Mouse (Mus musculus) NIH3T3 (cell line): ENCODE data around the gene Ebpl.
"Not testable (repeated sequence)": the region's sequence is repeated elsewhere in the genome, so short reads cannot be mapped to it uniquely, and the experiment has no call there.

ENCODE experiments used
- DNase-seq: peaks from one replicate; pipeline ENCODE4 v3.0.0-alpha.2; 2012; ENCODE audit warnings: low read depth

Gene Ebpl

DNA sequence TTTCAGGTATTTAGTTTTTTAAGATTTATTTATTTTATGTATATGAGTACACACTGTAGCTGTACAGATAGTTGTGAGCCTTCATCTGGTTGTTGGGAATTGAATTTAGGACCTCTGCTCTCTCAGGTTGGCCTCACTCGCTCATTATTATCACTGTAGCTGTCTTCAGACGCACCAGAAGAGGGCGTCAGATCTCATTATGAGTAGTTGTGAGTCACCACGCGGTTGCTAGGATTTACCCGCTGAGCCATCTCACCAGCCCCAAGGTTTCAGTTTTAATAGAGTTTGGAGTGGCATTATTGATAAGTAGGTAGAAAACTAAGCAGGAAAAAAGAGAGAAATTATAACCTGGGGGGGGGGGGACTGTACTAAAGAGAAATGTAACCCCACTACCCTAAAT lies 33.2 kb downstream of the Ebpl start:
- not testable (repeated sequence) for DNase-seq

DNA sequence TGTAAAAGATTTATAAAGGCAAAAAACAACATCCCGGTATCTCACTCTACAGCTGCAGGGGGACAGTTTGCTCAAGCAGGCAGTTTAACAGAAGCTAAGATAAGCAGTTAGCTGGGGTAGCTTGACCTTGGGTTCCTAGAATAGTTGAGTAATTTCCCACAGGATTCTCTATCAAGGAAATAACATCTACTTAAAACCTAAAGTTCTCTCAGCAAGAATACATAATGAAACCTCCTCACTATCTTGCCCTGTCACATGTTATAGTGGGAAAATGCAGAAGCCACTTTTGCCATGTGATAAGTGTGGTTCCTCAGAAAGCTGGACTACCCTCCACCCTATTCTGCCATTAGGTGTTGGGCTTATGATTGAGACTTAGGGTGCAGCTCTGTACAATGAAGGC lies 37.5 kb downstream of the Ebpl start:
- DNase-seq, result no peak

DNA sequence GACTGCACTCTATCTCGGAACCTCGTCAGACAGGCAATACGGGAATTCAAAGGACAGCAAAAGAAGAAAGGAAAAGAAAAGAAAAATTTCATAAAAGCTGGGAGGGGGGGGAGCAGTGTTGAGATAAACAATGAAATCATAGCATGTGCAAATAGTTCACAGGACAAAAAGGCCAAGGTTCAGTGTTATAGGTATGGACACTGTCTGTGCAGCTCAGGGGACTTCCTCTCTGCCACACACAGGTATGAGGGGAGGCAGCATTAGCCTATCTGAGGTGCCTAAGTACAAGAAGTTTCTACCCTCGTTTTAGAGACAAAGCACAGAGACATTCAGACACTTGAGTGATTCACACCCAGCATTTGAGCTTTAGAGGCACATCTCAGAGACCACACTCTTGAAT lies 39.0 kb downstream of the Ebpl start:
- DNase-seq, result no peak

DNA sequence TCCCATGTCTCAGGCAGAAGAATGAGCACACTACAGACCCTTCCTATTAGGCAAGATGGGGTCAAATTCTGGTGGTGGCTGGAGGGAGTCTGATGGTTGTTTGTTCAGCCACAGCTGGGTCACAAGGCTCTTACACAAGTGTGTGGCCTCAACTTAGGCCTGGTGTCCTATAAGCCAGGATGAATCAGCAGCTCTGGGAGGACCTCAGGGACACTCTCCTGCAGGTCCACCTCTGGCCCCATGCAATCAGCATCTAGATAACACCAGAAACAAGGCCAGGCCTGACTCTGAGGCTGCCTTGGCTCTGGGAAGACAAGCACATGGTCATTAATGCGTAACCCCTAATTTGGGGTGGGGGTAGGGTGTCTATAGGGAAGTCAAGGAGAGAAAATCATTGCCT lies 39.5 kb downstream of the Ebpl start:
- no peak for DNase-seq

DNA sequence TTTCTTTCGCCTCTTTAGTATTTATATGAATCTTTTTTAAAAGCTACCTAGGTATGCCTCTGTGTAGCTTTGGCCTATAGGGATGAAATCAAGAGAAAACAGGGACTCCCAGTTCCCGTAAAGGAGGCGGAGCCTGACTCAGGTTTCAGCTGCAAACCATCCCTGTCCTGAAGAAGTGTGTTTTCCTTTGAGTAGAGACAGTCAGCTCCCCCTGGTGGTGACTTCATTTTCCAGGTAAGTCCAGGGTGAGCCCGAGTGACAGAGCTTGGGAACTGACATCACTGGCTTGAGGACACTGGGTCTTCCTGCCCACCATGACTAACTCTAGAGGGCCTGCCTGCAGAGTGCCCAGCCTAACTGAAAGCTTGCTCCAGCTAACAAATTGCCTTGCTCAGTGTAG lies 43.4 kb downstream of the Ebpl start:
- peak; percentile 74 for DNase-seq

DNA sequence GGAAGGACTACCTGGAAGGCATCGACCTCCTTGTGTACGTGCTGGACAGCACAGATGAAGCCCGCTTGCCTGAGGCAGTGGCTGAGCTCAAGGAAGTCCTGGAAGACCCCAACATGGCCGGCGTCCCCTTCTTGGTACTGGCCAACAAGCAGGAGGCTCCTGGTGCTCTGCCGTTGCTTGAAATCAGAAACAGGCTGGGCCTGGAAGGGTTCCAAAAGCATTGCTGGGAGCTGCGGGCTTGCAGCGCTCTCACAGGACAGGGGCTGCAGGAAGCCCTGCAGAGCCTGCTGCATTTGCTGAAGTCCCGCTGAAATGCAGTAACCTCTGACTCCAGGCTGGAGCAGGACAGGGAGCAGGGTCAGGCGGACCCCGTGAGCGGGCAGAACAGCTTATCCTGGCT lies 49.3 kb downstream of the Ebpl start:
- peak; percentile 53 for DNase-seq

DNA sequence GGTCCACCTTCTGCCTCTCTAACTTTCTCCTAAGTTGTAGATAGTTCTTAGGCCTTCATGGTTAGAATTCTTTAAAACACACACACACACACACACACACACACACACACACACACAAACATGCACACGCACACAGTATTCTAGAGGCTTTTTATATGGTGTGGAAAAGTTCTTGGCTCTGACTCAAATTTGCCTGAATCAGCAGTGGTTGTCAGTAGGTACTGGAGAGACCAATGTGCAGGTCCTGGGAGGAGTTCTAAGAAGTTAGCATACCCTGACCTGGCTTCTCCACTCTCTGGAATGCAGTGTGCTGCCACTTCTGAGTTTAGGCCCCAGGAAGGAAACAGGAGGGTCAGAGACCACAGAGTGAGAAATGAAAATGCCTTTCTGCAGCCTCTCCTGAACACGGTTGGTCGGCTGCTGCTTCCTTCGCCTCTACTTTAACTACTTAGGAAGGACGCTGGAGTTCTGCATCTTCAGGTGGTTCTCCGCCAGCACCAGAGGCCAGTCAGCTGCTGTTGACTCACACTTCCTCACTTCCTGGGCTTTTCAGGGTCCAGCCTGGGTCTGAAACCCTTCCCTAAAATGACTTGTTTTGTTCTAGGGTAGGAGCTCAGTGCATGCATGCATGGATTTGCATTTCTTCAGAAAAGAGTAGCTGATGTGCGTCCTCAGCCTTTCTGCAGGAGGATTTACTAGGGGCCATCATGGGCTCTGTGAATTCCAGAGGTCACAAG lies 50.0 kb downstream of the Ebpl start:
- peak; percentile 57 for DNase-seq

DNA sequence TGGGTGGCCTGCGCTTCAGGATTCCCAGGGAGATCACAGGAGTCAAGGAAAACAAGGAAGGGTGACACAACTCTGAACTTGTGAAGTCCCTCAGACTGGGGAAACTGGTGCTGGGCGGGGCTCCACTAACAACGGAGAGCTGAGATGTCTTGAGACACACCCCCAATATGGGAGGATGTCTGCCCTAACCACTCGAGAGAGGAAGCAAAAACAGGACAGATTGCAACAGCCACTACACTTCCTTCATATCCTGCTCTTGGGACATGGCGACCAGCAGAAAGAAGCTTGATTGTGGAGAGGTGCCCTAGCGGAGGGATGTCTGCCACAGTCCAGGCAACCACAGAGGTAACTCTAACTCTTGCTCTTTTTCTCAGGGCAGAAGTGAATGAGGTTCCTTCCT lies 50.6 kb downstream of the Ebpl start, which contains the start of gene Arl11:
Arl11 (plus strand) TSS at position 161 of the 400 bp plus-strand sequence.
- DNase-seq, result no peak

DNA sequence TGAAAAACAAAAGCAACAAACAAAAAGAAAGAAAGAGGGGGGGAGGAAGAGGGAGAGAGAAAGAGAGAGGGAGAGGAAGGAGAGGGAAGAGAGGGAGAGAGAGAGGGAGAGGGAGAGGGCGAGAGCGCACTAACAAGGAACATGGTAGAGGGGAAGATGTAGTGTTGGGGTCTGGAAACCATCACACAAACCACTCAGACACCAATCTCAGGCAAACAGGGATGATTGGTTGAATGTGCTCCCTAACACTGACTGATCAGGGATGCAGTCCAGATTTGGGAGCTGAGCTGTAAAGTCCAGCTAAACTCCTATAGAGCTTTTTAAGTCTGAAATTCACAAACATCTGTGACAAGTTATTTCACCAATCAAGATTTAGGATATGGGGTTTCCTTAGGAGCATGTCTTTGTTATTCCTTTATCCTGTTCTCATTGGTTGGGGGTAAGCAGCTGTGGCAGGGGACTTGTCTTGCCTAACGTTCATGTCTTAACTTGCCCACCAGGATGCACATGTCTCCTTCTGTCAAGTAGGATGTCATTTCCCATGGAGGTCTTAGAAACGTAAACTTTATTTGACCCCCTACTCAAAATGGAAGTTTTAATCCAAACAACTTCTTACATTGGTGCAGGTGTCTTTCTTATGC lies 56.1 kb downstream of the Ebpl start:
- no peak for DNase-seq

DNA sequence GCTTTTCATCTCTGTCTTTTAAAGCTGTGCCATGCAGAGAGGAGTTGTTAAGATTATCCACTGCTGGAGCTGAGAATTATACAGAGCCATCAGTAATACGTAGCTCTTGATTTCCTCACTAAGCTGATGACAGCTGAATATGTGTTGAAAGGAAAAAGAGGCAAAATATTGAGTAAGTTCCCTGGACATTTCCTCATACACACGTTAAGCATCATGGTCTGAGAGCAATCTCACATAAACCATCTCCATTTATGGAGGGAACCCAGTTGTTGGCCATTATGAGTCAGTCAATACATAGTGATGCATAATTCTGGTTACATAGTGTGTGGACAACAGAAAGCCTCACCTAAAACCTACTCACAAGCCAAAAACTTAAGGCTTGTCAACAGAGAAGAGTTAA lies 57.8 kb downstream of the Ebpl start:
- peak; percentile 71 for DNase-seq

DNA sequence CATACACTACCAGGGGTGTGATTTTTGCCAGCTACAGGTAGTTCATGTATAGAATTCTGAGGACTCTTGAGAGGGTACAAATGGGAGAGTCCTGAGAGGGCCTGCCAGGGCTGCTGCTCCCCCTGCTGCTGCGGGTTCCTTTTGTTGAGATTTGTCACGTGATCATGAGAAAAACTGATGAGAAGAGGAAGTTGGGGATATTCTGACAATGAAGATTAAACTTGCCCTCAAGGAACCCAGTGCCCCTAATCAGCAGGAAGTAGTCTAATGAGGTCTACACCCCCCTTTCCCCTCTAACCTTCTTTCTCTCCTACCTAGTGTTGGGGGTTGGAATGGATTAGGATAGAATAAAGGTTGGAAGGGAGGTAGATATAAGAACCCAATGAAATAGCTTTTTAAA lies 58.9 kb downstream of the Ebpl start:
- no peak for DNase-seq

DNA sequence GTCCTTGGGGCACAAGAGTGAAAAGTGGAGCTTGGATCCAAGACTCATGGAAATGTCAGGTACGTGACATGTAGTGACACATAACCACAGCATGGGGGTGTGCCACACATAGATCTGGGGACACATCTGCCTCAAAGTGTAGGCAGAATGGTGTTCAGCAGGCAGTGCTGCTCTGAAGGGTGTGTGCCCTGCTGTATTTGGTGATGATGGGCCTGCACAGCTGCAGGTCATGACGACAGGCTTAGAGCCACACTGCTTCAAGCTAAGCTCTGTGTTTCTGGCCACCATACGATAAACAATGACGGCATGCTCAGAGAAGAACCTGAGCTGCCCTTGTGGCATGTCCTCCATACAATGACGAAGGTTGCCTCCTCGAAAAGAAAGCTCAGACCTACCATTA lies 60.4 kb downstream of the Ebpl start:
- no peak for DNase-seq

DNA sequence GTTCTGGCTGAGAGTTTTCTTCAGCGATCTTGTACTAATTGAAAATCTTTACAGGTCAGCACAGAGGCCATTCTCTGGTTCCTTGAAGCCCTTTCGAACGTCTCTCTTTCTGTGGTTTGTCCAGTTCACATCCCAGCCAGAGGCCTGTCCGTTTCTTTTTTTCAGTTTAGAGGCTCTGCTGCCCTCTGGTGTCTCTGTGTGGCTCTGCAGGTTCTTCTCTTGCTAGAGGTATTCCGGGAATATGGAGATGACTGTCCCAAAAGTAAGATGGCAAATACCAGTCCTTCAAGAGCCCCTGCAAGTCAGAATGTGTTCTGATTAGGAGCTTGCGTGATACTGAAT lies 65.5 kb downstream of the Ebpl start:
- peak; percentile 69 for DNase-seq

DNA sequence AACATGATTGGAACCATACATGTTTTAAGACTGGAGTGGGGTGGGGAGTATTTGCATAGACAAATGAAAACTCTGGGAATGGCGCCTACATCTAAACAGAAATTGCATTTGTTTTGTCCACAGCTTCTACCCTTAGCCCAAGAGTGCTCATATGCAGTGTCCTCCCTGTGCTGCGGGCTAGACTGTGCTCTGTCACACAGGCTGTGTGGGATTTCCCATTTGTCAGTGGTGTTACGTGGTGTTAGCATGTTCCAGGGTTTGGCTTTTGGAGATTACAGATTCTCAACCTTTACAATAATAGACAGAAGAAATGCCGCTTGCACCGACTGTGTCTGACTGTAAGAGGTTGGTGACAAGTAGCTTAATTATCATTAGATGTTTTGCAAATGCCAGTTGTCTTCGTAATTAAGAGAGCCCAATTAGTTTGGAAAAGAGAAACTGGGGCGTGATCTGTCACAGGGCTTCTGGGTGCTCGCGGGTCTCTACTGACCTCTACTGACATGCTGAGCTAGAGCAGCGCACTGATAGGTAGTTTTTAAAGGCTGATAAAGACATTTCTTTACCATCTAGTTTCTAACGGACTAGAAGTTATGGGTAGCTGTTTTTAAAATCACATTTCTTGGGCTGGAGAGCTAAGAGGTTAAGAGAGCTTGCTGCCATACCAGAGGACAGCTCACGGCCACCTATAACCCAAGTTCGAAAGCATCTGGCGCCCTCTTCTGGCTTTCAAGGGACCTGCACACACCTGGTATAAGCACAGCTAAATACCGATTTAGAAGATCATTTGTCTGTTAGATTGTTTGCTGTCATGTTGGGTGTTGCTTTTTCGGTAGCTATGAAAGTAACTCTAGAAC lies 66.1 kb downstream of the Ebpl start:
- DNase-seq, result peak; percentile 50

DNA sequence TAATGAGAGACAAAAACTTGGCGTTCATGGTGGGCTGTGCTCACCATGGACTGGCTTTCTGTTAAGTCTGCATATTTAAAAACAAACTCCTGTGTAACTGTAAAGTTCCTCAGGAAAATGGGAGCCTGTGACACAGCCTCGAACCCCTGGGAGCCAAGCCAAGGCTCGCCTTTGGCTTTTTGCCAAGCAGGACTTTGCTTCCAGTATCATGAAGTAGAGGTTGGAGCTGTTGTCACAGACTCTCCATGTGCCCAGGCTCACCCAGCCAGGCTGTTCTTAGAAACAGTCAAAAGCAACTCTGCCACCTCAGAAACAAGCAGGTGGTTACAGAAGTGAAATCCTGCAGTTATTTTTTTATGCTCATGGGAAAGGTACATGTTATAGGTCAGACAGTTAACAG lies 69.6 kb downstream of the Ebpl start:
- peak; percentile 12 for DNase-seq

DNA sequence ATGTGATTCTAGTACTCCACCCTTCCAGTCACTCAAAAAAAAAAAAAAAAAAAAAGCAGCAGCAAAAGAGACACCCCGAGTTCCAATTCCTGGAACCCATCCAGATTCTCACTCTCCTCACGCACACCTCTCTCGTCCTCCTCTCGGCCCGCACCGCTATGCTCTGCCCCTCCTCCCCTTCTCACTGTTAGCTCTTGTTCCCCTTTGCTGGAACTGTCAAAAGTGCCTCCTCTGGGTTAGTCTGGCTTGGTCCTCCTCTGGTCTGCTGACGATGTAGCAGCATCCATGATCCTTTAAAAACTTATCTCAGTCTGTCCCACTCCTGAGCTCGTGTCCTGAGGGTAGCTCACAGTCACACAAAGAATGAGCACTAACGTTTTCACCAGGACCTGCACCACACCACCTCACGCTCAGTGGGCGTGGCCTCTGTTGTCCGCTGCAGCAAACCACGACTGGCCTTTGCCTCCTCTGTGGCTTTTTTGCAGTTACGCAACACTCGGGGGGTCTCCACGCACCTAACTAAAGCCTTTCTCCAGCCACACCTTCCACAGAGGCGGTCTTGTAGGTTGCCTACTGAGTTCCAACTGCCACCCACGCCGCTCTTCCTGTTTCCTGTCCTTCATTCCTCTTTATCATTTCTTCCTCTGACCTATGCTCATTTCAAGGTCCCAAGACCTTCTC lies 71.5 kb downstream of the Ebpl start:
- DNase-seq, result no peak
